Mouse (Mus musculus) stomach, postnatal 0 days (tissue): Measurements from ENCODE around the gene Ms4a6b.

ENCODE experiments used
- CTCF ChIP-seq: IDR thresholded peaks from 2 replicates; pipeline ENCODE4 v1.5.1; 2016; ENCODE audit warnings: antibody characterized with exemption, low read depth, mild to moderate bottlenecking, moderate library complexity
- EP300 ChIP-seq: optimal IDR thresholded peaks from 2 replicates; pipeline ENCODE3; 2016; ENCODE audit warnings: antibody characterized with exemption

DNA sequence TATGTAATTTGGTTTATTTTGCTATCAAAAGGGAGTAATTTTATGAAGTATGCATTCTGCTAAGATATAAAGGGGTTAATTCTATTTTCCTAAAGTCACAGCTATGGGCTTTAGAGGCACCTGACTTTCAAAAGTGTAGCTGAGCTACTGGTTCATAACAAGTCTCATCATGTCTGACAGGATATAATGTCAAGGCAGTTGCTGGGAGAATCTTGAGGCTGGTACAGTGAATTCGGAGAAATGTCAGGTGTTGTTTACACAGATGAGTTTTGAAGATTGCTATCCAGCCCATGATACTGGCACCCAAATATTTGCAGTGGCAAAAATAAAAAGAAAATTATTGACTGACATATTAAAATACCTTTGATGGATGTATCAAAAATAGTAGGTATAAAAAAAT is 11.5 kb upstream of the Ms4a6b start:
- TF ChIP-seq CTCF, result no peak
- no peak for TF ChIP-seq EP300
